Mouse (Mus musculus) thymus, postnatal 36 days (tissue): Measurements from ENCODE around the gene Pde6d.
"Not testable (repeated sequence)": the region's sequence is repeated elsewhere in the genome, so short reads cannot be mapped to it uniquely, and the experiment has no call there.

Source experiments
- DNase-seq, 2 experiments: peaks; one replicate each; pipeline ENCODE4 v3.0.0; 2022; ENCODE audit warnings: mixed read lengths in 2 of 2

Gene Pde6d

DNA sequence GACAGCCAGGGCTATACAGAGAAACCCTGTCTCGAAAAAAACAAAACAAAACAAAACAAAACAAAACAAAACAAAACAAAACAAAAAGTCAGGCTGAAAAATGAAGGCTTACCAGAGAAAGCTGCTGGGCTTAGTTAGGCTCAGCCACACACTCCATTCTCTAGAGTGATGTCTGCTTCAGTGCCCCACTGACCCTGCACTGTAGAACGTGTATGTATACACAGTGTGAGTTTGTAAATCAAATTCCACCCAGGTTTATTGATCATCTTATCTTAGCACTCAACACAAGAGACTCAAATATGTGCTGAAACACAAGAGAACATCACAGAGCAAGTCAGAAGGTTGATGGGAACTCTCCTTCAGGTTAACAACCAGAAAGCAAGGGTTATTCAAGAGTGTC, 14.0 kb downstream of the Pde6d start:
- no peak for DNase-seq

DNA sequence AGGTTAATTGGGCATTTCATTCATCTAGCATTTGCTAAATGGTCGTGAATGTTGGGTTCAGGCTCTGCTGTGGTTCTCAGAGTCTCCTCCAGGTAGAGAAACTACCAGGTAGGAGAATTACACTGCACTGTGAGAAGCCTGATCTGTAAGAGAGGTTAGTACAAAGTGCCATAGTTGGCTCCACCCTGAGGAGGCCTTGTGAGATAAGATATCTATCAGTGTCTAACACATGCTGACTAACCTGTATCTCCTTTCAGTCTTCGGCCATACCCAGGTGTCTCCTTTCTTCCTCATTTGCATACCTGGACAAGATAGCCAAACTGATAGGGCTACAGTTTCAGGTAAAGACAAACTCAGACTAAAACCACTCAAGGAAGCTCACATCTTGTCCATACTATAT, 19.8 kb downstream of the Pde6d start:
- DNase-seq: no peak

DNA sequence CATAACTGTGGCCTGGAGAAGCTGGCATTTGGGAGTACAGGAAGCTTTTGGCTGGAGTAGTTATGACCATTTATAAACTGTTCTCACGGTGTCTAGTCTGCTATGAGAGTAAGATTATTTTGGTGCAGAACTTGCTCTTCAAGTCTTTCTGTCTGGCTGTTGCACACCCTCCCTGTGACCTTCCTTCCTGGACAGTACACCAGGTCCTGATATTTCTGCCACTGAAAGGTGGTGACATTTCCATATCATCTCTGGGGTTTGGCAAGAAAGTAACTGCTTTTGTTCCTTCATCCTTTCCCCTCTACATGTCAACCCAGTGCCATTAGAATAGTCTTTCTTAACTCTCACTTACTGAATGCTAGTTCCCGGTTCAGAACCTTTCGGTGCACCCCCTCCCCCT, 23.2 kb downstream of the Pde6d start:
- DNase-seq: no peak

DNA sequence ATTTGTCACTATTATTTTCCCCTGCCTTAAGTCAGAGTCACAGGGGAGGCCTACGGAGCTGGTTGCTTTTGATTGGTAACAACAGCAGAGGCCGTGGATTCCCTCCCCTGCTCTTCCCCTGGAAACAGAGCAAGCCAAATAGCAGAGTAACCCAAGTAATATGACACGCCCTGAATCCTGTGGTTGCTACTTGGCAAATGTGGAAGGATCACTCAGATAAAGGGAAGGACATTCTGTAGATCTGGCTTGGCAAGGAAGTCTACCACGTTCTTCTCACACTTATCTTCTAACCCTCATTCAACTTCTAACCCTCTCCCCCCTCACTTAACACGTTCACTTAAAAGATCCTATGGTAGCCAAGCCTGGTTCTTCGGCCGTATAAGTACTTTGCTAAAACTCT, 24.6 kb downstream of the Pde6d start:
- DNase-seq: no peak

DNA sequence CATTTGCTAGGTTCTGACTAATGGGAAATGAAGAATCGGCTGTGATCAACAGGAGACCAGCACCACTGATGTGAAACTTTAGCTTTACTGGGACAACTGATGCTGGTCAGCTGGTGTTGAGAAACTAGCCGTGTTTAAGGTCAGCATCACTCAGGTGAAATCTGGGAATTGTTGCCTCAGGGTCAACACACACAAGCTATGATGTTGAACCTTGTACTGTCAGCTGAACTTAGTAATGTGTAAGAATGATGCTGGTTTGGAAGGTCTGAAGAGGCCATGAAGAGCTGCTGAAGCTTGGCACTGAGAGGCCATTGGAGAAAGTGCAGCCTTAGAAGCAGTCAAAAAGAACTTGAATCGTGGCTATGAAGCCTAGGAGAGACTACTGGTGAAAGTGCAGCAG, 26.8 kb downstream of the Pde6d start:
- DNase-seq: no peak

DNA sequence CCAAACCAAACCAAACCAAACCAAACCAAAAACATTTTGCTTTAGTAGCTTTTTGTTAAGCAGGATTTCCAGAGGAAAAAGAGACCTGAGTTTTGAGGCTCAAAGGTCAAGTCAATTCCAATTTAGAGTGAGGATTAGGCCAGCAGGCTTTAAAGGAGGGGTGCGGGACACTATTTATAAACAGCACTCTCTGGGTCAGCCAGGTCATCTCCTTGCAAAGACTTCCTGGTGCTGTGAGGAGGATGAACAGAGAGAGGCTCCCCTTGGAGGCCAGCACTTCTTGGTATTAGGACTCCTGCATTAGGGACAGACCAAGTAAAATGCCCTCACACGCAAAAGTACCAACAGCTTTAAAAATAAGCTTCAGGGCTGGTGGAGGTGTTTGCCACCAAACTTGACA, 30.6 kb downstream of the Pde6d start:
- DNase-seq: no peak

DNA sequence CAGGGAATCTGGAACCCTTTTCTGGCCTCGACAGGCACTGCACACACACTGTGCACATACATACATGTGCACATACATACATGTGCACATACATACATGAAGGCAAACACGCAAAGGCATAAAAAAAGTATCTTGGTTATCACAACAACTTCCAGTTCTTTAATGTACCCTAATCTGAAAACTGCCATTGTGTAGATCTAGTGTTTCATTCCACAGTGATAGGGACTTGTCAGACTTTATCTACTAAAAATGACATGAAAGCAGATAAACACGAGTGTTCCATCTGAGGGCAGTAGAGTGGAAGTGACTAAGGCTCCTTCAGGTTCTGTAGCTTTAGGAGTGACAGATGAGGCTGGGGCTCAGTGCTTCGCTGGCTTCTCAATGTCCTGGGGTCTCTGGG, 31.1 kb downstream of the Pde6d start:
- no peak for DNase-seq

DNA sequence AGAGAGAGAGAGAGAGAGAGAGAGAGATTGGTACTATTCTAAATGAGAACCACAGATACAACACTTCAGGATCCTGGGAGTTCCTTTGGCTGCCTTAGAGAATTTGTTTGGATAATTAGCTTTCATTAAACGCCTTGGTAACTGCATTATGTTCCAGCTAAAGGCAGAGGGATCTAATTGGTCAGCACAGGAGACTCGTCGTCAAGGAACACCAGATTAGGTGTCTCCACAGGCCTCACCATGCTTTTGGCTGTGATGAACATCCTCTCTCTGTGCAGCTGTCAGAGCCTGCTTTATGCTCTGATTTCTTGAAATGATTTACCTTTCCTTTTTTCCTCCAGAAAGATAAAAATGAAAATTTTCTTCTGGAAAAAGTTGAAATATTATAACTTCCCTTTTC, 35.6 kb downstream of the Pde6d start:
- no peak for DNase-seq

DNA sequence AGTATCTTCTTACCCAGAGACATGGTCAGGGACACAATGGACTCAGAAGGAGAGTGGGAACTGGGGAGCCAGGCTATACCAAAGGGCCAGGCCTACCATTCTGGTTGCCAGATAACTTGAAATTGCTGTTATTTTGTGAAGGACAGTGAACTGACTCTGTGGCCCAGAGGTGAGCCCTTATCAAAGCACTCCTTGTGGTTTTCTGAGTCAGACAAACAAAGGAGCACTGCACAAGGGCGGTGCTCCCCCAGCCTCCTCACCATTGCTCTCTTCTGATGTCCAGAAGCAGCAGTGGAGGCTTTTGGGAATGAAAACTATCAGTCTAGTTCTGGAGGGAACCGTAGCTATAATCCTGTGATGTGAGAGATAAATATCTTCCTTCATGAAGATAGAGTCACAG, 39.8 kb downstream of the Pde6d start:
- no peak for DNase-seq

DNA sequence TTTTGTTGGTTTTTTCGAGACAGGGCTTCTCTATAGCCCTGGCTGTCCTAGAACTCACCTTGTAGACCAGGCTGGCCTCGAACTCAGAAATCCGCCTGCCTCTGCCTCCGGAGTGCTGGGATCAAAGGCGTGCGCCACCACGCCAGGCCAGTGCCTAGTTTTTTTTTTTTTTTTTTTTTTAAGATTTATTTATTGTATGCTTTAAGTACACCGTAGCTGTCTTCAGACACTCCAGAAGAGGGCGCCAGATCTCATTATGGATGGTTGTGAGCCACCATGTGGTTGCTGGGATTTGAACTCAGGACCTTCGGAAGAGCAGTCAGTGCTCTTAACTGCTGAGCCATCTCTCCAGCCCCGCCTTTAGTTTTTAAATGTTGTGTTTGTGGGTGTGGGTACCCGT, 42.8 kb downstream of the Pde6d start:
- DNase-seq: not testable (repeated sequence)

DNA sequence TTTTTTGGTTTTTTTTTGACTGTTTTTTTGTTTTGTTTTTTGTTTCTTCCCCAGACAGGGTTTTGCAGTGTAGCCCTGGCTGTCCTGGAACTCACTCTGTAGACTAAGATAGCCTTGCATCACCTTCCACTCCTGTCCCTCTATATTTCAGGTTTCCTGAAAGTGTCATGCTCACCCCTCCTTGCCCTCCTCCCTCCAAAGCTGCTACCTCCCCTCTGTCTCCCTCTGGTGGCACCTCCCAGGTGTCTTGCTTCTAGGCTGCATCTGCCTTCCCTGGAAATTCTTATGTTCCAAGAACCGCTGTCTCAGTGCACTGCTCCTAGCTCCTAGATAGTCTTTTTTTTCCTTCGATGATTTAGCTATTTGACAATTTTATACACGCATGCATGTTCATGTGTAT, 44.0 kb downstream of the Pde6d start:
- peak; percentile 44 to 45 for DNase-seq

DNA sequence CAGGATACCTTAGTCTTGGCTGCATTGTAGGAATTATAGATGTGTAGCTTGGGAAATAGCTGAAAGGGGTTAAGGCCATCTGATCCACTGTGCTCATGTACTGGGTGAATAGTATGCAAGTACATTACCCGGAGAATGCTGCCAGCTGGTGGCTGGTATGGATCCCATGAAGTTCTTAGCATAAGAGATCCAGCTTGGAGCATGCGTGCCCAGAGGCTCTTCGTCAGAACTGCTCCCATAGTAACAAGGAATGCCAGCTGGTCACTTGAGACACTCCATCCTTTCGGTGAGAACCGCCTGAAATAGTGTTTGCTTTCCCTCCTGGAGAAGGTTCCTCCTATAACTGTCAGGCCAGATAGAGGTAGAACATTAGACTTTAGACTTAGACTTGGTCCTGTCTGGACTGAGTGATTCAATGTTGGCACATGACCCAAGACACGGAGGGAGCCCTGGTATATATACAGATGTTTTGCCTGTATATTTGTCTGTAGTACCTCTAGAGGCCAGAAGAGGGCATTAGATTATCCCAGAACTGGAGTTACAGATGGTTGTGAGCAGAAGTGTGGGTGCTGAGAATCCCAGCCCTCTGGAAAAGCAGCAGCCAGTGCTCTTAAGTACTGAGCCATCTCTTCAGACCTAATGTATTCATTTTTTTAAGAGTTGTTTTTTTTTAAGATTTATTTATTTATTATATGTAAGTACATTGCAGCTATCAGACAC, 48.9 kb downstream of the Pde6d start:
- DNase-seq: no peak

DNA sequence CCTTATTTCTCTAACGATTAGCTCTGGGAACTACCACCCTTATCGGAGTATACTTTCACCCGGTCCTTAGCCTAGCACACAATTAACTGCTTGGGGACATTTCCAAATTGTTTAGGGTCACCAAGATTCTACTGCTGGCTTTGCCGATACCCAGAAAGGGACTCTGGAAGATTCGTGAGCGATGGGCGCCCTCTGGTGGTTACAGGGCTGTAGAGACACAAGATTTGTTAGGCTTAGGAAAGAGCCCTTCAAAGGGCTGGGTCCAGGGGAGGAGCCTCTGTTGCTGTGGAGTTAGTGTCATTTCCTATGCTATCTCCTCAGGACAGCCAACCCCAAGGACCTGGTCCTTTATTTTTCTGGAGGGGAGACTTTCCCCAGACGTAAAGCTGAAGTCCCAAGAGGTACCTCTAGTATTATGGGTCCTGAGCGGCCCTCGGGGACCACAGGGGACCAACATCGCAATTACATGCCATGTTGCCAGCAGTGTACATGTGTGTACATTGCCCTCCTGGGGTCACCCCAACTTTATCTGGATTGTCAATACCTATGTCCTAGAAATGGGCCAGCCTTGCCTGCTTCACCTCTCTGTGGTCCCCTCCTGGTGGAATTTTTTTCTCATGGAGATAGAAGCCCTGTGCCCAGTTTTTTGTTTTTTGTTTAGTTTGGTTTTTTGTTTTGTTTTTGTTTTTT, 49.9 kb downstream of the Pde6d start:
- peak; percentile 91 to 95 for DNase-seq

DNA sequence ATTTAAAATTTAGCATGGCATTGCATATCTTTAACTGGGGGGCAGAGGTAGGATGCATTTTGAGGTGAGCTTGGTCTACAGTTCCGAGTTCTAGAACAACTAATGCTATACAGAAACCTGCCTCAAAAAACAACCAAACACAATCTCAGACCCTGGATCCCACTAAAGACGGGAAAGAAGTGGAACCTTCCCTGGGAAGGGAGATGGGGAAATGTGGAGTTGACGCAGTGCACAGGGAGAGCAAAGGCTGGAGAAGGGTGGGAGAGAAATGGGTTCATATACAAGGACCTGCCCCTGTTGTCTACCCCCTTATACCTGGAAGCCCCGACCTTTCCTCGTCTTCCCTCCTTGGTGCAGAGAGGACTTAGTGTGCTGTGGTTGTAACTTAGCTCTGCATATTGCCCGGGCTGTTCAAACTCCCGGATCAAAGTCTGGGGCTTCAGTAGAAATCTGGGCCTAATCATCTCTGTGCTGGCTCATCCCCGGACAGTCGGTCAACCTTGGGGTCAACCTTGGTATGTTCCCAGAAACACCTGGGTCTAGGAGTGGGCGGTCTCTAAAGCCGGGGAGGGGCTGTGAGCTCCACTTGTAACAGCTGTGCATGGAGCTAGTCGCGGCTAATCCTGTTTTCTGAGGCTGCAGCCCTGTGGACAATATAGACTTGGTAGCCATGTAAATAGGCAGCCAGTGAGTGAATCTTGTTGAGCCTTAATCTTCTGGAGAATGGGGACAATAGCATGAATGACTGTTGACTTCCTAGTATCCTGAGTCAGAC, 50.7 kb downstream of the Pde6d start:
- DNase-seq: peak in 1 of 2 experiments; percentile 44

DNA sequence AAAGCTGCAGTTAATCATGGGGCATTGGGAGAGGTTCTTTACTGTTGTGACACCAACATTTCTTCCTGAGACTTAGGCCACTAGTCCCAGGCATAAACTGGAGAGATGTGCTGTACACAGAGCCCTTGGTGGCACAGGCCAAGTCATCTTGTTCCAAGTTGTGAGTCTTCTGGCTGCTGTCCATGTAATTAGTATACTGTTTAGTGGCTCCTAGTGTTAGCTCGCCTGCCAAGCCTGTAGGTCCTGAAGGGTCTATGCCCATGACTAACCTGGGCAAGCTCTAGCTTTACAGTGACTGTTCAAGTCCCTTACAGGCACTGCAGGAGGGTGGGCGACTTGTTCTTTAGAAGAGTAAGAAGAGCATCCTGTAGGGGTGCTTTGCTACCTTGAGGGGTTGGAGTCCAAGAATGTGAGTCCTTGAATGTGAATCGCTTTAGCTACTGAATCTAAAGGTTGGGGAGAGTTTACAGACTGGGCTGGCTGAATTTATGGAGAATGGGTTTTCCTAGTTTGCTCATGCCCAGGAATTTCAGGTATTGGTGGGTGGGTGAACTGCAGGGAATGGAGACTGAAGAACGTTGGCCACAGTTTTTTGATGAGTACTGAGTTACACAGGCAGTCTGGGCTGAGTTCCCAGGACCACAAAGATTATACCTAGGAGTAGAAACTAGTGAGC, 51.4 kb downstream of the Pde6d start:
- no peak for DNase-seq

DNA sequence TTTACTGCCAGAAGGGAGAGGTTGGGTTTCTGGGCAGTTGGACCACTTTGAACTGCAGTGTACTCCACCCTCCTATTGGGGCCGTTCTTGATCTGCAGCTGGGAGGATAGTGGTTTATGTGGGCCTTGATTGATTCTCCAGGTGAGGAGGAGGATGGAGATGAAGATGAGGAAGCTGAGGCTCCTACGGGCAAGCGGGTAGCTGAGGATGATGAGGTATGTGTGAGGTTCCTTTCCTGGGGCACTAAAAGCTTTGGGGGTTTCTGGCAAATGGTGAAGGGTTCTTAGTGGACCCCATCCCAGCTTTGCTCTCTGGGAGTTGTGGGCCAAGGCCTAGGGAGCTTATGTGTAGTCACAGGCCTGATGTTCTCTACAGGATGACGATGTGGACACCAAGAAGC, 52.8 kb downstream of the Pde6d start:
- DNase-seq: no peak

DNA sequence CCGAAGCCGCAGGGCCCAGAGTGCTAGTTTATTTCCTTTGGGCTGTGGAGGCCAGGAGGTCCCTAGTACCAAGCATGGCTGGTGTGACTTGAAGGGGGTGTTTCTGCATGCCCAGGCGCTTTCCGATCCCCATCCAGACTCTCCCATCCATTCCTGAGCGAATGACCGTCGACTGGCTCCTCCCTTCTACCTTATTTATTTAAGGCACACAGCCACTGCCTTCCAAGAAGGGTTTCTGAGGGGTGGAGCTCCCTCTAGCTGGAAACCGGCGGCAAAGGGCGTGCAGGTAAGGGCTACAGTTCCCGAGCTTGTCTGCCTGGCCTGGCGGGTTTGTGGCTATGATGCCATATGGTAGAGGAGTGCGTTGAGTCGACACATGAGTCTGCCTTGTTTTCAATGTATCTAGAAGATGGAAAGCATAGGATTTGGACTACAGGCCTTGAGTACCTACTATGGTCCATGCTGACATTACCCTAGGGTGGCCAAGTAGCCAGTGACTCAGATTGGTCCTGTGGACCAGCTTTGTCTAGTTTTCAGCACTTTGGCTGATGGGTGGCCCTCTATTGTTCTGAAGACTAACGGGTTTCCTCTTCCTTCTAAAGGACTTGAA, 53.8 kb downstream of the Pde6d start:
- DNase-seq: peak; percentile 61 to 74

DNA sequence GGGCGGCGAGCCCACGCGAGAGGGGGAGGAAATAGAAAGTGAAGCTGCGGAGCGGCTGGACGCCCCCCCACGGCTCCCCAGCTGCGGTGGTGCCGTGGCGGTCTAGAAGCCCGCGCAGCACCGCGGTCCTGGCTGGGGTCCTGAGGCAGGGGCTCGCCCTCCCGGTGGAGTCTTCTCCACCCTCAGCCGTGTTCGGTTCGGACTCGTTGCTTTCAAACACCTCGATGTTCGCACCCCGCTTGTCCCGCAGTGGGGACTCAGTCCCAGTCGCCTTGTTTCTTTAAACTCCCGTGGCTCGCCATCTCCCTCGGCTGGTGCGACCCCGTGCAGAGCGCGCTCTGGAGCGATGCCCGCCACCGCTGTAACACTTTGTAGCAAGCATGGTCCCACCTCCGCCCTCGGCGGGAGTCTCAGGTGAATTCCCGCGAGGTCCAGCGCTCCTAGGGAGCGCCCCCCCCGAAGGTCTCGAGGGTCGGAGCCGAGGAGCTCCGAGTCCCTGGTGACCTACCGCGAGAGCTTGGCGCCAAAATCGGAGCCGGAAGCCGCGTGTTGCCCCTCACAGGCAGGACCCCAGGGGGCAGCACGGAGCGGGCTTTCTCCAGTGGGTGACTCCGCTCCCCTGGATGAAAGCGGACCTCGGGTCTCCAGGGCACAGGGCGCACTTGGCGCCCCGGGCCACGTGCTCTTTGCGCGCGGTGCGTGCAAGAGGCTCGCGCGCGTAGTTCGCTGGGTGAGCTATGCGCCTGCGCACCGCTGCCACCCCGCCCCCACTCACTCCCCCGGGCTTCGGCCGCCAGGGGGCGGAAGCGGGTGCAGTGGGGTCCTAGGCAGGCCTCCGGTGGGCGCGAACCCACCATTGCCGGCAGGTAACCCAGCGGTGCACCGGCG, 54.6 kb downstream of the Pde6d start:
- DNase-seq: peak; percentile 95 to 97

DNA sequence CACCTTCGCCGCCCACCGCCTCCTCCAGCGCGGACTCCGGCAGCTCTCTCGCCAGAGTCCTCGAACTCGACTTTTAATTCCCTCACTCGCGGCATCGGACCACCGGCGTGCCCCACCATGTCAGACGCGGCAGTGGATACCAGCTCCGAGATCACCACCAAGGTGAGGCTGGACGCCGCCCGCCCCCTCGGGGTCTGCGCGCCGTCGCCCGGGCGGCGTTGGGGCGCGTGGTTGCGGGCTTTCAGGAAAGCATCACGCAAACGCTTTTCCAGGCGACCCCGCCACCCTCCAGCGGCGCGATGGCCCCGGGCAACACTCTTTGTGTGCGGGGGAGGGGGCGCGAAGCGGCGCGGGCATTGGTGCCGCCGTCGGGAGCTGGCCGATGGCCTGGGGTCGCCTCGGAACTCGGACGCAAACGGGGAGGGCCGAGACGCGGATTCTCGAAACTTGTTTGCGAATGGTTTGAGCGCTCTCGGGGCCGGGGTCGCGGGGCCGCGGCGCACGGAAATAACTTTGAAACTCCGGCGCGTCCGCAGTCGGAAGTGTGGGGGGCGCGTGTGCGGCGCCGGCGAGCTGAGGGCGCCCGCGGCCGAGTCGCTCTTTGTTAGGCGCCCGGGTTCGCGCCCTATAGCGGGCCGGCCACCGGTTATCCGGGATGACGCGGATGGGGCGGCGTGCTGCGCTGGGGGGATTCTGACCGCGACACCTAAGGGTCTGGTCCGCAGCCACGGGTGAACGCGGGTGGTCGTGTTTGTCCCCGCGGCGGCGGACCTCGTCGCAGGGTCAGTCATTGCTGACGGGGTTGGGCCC, 55.4 kb downstream of the Pde6d start:
- DNase-seq: peak; percentile 65 to 74

DNA sequence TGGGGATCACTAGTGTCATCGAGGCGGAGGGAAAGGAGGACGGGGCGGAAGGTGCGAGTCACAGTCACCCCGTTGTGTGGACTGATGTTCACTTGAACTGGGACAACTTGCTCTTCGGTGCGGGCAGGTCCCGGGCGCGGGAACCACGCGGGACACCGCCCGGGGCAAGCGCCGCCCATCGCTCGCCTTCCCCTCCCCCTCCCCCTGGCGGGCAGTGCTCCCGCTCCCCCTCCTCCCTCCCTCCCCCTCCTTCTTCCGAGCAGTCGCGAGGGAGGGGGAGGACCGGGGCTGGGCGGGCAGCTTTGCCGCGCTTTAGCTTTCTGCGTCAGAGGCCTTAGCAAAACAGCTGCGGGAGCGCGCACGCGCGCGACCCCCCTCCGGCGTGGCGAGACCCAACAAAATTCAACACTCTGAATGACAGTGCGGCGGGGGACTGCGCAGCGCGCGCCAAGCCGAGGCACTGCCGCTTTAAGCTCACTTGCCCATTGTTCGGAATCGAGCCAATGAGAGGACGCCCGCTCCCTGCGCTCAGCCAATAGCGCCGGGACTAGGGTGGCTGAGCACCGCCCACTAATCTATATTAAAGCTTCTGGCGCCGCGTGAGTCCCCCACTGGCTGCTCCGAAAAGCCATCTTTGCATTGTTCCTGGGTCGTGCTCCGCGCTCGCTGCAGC, 56.2 kb downstream of the Pde6d start, which contains the start of gene Ptma:
TSS of gene Ptma (plus strand) at position 611 of the 673 bp plus-strand sequence.
- DNase-seq: peak; percentile 98 to 99
